Mouse (Mus musculus) G1E (cell line): Measurements from ENCODE around the gene Trmt2b.

Experiments
- CTCF ChIP-seq: IDR thresholded peaks from 2 replicates; pipeline ENCODE4 v1.5.1; 2012; ENCODE audit warnings: low read depth, low read length, inconsistent platforms, mixed read lengths
- GATA1 ChIP-seq: IDR thresholded peaks from 2 replicates; pipeline ENCODE4 v1.6.1; 2012; ENCODE audit warnings: borderline replicate concordance, low read length, inconsistent platforms, mixed read lengths

DNA sequence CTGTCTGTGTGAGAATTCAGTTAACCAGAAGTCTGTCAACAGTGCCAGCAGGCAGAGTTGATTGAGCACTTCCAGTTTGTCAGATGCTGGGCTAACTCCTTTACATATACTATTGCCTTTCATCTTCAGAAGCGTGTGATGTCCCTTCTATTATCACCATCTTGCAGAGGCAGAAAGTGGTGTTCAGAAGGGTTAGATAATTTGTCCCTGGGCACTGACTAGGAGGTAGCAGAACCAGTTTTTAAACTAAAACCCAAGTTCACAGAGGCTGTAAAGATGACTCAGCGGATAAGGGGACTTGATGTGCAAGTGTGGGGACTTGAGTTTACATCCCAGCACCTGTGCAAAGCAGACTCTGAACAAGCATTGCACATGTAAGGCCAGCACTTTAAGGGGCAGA is 68.3 kb downstream of the Trmt2b start:
- TF ChIP-seq GATA1 (no peak), CTCF (no peak)
